Mouse (Mus musculus) lung, postnatal 25 days (tissue): ENCODE results near the gene Irf2bp1.

Experiments used
- DNase-seq: peaks from one replicate; pipeline ENCODE4 v3.0.0; 2022; ENCODE audit warnings: low spot score

Irf2bp1 gene

DNA sequence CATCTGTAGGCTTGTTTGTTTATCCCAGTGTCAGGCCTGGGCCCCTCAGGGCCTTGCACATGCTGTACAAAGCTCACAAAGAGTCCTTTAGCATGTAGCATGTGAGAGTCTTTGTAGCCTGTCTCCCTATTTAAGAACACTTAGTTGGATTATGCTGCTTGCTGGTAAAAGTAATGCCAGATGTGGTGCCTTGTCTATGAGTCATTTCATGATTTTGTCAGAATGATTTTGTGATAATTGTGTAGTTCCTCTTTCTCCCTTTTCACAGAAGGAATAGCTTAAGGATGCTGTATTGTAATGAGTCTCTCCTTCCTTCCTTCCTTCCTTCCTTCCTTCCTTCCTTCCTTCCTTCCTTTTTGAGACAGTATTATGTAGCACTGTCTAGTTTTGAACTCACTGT, 24.2 kb downstream of the Irf2bp1 start:
- no peak for DNase-seq

DNA sequence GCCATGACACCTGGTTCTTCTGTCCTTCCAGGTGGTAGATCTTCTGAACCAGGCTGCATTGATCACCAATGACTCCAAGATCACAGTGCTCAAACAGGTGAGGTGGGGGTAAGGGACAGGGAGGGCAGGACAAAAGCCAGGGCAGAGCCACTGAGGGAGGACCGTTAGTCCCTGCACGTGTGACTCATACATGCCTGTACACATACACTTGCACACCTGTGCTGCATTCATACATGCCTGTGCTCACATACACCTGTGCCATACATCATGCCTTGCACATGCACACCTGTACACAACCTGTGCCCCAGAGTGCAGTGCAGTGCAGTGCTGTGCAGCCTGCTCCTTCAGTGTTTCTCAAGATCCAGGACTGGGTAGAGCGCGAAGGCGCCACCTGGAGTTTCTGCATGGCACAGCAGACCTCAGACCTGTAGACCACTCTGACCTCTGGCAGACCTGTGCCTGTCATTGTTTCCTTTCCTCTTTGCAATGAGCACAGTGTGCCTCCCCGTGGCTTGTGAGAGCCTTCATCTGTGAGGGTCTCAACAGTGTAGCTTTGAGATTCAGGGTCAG, 25.3 kb downstream of the Irf2bp1 start:
- DNase-seq = peak; percentile 44

DNA sequence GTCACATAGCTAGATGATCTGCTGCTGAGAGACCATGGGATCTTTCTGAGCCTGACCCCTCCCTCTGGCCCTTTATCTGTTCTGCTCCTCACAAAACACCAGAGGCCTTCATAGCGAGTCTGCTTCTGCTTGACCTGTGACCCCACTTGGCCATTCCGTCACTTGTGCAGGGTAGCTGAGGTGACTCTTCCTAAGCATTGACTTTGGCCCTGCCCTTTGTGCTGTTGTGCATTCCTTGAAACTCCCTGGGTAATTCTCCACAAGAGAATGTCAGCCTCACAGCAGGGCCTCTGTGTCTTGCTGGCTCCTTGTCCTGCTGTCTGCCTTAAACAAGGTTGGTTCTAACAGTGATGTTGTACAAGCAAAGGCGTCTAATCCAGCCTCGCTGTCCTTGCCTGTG, 27.8 kb downstream of the Irf2bp1 start:
- DNase-seq = no peak

DNA sequence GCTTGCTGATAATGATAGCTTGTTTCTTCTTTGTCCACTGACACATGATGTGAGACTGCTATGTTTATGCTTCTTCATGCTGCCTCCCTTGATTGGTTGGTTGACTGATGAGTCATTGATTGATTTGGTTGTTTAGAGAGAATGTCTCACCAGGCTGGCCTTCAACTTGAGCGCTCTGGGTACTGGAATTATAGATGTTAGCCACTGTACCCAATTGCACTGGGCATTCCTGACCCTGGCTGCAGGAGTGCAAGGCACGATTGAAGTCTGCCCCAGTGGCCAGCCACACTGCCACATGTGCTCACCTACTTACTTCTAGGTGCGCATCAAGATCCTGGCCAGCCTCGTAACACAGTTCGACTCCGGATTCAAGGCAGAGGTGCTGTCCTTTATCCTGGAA, 40.8 kb downstream of the Irf2bp1 start:
- no peak for DNase-seq

DNA sequence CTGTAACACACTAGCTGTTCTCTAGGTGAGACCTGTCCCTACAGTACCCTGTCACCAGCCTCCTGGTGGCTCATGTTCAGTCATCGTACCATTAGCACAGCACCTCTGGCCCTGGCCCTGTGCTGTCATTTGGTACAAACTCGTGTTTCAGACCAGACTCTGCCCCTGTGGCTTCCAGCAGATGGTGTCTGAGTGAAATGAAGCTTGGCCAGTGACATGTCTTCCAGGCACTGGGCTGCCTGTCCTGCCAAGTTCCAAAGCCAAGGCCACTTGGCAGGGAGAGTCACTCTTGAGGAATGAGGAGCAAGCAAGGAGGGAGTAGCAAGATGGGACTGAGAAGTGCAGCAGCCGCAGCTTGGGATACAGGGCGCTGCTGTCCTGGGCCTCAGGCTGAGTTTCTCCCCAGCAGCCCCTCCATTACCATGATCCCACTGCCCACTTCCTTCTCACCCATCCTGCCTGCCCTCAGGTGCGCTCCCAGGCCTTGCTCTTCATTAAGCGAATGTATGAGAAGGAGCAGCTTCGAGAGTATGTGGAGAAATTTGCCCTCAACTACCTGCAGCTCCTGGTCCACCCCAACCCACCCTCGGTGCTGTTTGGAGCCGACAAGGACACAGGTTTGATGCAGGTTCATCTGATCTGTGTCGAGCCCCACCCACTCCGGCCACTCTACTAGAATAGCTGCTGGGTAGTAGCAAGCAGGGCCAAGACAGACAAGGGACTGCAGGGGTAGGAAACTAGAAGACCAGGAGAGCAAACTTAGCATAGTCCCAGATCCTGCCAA, 42.6 kb downstream of the Irf2bp1 start:
- no peak for DNase-seq

DNA sequence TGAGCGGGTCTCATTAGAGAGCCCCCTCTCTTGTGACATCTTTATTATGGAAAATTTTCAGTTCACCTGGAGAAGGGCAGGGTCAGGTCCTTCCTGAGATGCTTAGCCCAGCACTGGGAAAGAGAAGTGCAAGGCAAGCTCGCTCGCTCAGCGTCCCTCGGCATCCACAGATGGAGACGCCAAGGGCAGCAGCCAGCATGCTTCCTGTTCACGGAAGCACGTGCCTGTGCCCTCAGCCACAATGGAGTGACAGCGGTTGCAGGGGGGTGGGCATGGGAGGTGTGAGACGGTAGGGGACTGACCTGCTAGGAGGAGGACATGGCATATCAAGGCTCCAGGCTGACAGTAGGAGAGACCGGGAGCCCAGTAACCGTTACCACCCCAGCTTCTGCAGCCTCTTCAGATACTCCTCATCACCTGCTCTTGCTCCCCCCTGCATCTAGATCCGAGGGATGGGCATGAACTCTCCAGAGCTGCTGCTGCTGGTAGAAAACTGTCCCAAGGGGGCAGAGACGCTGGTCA, 44.2 kb downstream of the Irf2bp1 start:
- no peak for DNase-seq

DNA sequence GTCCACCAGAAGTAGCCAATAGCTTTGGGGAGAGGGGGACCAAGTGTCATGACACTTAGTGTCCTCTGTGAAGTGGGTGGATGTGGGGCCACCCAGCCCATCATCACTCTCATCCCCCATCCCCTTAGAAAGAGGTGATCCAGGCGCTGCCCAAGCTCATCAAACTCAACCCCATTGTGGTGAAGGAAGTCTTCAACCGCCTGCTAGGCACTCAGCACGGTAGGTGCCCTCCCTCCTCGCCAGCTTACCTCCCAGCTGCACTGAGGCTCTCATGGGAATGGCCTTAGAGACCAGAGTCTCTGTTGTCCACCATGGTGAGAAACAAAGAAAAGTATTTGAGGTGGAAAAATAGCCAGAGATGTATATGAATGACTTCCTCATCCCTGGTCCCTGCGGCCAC, 45.4 kb downstream of the Irf2bp1 start:
- no peak for DNase-seq

DNA sequence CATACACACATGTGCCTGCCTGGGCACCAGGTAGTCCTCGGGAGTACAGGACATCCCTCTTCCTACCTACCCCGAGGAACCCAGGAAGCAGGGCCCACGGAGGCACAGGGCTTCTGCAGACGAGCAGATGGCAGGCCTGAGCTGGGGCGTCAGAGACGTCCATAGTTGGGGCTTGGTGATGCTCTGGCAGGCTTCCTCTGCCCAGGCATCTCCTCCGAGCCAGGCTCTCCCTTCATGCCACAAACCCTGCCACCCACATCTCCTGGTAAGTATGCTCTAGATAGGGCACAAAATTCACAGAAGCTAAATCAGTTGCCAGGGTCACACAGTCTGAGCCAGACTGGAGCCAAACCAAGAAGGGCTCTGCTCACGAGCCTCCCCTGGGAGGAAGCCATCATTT, 46.3 kb downstream of the Irf2bp1 start:
- DNase-seq = no peak

DNA sequence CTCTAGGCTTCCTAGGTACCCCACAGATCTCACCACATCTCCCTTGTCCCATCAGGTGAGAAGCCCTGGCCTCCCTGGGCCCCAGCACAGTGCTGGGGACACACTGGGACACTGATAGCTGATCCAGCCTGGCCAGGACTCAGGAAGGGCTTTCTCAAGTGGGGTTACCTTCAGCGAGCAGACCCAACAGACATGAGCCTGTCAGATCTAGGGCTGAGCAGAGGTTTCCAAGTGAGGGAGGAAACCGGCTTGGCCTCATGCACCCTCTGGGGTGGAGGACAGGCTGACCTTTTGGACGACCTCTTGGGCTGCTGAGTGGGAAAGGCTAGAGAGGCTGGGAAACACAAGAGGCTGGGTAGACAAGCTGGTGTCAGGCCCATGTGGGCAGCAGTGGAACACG, 47.3 kb downstream of the Irf2bp1 start:
- no peak for DNase-seq

DNA sequence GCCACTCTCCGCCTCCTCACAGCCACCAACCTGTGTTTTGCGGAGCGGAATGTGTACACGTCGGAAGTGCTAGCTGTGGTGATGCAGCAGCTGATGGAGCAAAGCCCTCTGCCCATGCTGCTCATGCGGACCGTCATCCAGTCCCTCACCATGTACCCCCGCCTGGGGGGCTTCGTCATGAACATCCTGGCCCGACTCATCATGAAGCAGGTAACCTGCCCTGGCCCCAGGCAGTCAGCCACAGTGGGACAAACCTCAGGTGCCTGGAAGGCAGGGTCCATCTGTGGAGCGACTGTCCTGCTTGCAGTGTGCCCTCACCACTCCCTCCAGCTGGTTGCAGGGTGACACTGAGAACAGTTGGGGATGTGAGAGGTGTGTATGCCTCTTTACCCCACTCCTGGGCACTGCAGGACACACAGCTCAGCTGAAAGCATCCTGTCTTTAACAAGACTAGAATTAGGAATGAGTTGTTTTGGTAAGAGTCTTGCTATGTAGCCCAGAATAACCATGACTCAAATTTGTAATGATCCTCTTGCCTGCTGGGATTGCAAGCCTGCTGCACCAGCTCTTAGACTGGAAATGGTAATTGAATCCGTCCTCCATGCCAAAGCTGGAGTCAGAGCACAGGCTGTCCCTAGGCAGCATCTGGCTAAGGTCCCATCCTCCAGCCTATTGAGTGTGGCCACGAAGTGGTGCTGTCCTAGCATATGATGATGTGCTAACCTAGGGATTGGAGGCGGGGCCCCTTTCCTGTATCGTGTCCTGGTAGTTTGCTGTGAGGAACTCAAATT, 48.7 kb downstream of the Irf2bp1 start:
- DNase-seq = no peak

DNA sequence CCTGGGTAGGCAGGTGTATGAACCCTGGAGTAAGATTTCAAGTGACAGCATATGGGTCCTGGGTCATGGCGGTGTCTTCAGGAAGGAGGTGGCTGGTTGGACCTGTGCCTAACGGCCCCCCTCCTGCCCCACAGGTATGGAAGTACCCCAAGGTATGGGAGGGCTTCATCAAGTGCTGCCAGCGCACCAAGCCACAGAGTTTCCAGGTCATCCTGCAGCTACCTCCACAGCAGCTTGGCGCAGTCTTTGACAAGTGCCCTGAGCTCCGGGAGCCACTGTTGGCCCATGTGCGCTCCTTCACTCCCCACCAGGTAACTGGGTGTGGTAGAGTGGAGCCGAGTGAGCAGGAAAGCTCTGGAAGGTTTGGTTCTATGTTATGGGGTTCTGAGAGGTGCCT, 49.3 kb downstream of the Irf2bp1 start:
- DNase-seq = no peak

DNA sequence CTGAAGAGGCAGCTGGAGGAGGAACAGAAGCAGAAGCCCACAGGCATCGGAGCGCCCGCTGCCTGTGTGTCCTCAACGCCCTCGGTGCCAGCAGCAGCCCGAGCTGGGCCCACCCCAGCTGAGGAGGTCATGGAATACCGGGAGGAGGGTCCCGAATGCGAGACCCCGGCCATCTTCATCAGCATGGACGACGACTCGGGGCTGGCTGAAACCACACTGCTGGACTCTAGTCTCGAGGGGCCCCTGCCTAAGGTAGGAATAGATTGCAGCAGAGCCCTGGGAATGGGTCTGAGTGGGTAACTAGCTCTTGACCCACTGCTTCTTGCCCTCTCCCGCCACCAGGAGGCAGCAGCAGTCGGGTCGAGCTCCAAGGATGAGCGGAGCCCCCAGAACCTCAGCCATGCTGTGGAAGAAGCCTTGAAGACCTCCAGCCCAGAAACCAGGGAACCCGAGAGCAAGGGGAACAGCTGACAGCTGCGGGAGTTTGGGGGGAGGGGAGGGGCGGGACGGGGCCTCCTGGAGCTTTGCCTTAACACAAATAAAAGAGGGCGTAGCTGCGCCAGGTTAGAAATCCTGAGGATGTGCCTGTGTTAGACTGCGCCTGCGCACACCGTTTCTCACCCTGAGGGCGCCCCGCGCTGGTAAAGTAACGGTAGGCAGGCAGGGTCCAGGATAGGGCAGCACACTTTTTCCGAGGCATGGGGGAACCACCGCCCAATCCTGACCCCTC, 50.4 kb downstream of the Irf2bp1 start, which contains the start of gene Rsph6a:
TSS of gene Rsph6a (plus strand) at position 644 of the 730 bp plus-strand sequence.
- DNase-seq = no peak

DNA sequence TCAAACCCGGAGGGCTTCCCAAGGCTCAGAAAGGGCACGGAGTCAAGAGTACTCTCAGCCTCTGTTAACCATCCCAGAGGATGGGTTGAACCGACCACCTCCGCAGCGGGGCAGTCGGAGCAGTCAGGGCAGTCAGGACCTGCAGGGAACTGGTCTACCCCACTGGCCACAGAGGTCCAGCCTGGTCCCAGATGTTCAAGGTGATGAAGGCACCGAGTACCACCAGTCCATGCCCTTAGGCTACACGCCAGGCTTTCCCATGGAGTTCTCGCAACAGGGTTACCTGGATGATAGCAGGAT, 50.9 kb downstream of the Irf2bp1 start:
- DNase-seq = no peak

DNA sequence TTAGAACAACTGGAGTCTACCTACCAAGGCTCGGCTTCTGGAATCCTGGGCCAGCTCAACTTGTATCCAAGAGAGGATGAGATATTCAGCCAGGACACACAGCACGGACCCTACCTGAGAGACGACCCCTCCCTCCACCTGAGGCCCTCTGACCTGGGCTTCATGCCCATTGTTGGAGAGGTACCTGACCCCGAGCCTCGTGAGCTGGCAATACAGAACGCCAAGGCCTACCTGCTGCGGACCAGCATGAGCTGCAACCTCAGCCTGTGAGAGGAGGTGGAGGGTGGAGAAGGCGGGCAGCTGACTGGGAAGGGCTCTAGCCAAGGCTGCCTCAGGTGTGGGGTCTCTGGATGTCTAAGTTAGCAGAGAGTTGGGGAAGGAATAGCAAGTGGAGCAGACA, 51.3 kb downstream of the Irf2bp1 start:
- no peak for DNase-seq
